Mouse (Mus musculus) kidney, embryonic 14.5 days (tissue): ENCODE results near the gene Gm49391. TPM values are rescaled to one million over a fixed set of nuclear protein-coding genes. Genes with fewer than 3 reads are reported as not detected.

ENCODE experiments used
- ATAC-seq: fragments of 200-750 bp; cut with Nextera tagmentation; 2 replicates; pipeline ENCODE4 v1.8.0; 2017; ENCODE audit warnings: moderate number of reproducible peaks, mild to moderate bottlenecking, moderate TSS enrichment, moderate library complexity; ENCODE audit not compliant: low FRiP score, low TSS enrichment
- H3K27ac ChIP-seq: fragments of 300-500 bp; sonication (generic); 2 replicates; pipeline ENCODE4 v1.5.1; 2014; ENCODE audit warnings: low read depth, mild to moderate bottlenecking, low read length, moderate library complexity, mixed read lengths
- H3K27me3 ChIP-seq: fragments of 300-500 bp; sonication (generic); 2 replicates; pipeline ENCODE4 v1.6.1; 2014; ENCODE audit warnings: mild to moderate bottlenecking, low read length; ENCODE audit not compliant: control insufficient read depth, insufficient read depth
- H3K36me3 ChIP-seq: fragments of 300-500 bp; sonication (generic); 2 replicates; pipeline ENCODE4 v1.6.1; 2014; ENCODE audit warnings: low read length, mixed read lengths; ENCODE audit not compliant: control insufficient read depth, insufficient read depth
- H3K4me1 ChIP-seq: fragments of 300-500 bp; sonication (generic); 2 replicates; pipeline ENCODE4 v1.6.1; 2014; ENCODE audit warnings: low read length, mixed read lengths; ENCODE audit not compliant: control insufficient read depth, insufficient read depth
- H3K4me2 ChIP-seq: fragments of 300-500 bp; sonication (generic); replicated peaks from 2 replicates; pipeline ENCODE4 v1.6.1; 2014; ENCODE audit warnings: low read depth, mild to moderate bottlenecking, low read length
- H3K4me3 ChIP-seq: fragments of 300-500 bp; sonication (generic); 2 replicates; pipeline ENCODE4 v1.5.1; 2014; ENCODE audit warnings: mild to moderate bottlenecking, low read length
- H3K9ac ChIP-seq: fragments of 300-500 bp; sonication (generic); 2 replicates; pipeline ENCODE4 v1.6.1; 2014; ENCODE audit warnings: low read depth, mild to moderate bottlenecking, low read length, moderate library complexity
- H3K9me3 ChIP-seq: fragments of 300-500 bp; sonication (generic); 2 replicates; pipeline ENCODE4 v1.6.1; 2016; ENCODE audit warnings: low read length; ENCODE audit not compliant: control insufficient read depth
- WGBS: fragments of 180-500 bp; shearing (Covaris S2); extraction: QIAGEN DNeasy Blood & Tissue Kit; methylation state at CpG from one replicate; pipeline ENCODE4 v1.1.7; 2014; 5-methylcytosine and 5-hydroxymethylcytosine counted together
- polyA plus RNA-seq: library from polyadenylated mRNA; unstranded; fragments of >200 nt; fragmentation: Nextera tagmentation; extraction: Ambion mirVana; gene quantifications from 2 replicates; pipeline ENCODE4 v1.2.1, GENCODE M21; 2014

Gm49391 gene
- polyA plus RNA-seq, 1 experiment from 2014 or later: 2.2 TPM

- no peak overlapping the region for H3K27ac ChIP-seq
- H3K27me3 ChIP-seq: no peaks in the 10 kb centered on the region
- no peak overlapping the region for H3K4me3 ChIP-seq
- H3K36me3 ChIP-seq: no peaks in the 10 kb centered on the region
- H3K9me3 ChIP-seq: no peaks in the 10 kb centered on the region
- no peak for ATAC-seq
- no peak overlapping the region for H3K4me2 ChIP-seq
- no peak overlapping the region for H3K9ac ChIP-seq
- H3K4me1 ChIP-seq: no peaks in the 10 kb centered on the region
These were observed 40.8 kb downstream of the Gm49391 start for GRCm38 (mm10) chr13:60895406-60896160.

GRCm38 (mm10) chr13:60892301-60892700, 44.1 kb downstream of the Gm49391 start:
- Histone ChIP-seq H3K4me3 (no peak overlapping the region), H3K9me3 (no peaks in the 10 kb centered on the region), H3K4me2 (no peak overlapping the region), H3K27me3 (no peaks in the 10 kb centered on the region), H3K4me1 (no peaks in the 10 kb centered on the region), H3K36me3 (no peaks in the 10 kb centered on the region), H3K9ac (no peak overlapping the region), H3K27ac (no peak overlapping the region)
- no peak for ATAC-seq
- WGBS: 80% methylated on average over 1 of the region's 1 CpGs

GRCm38 (mm10) chr13:60864281-60864680, 72.1 kb downstream of the Gm49391 start, which contains the start of gene 4930486L24Rik:
4930486L24Rik (minus strand) TSS chr13:60864475.
- no peaks in the 10 kb centered on the region for H3K4me1 ChIP-seq
- no peak for ATAC-seq

GRCm38 (mm10) chr13:60848241-60849120, 87.9 kb downstream of the Gm49391 start:
- no peak for ATAC-seq

More at GRCm38 (mm10) chr13:60864281-60864680, 72.1 kb downstream of the Gm49391 start, which contains the start of gene 4930486L24Rik:
- Histone ChIP-seq H3K36me3 (no peaks in the 10 kb centered on the region), H3K27ac (no peak within 1 kb of the TSS), H3K9ac (no peak within 1 kb of the TSS), H3K9me3 (no peaks in the 10 kb centered on the region), H3K4me2 (no peak within 1 kb of the TSS), H3K4me3 (no peak within 1 kb of the TSS), H3K27me3 (no peaks in the 10 kb centered on the region)
- WGBS: 76% methylated on average over 1 of the region's 1 CpGs

More at GRCm38 (mm10) chr13:60848241-60849120, 87.9 kb downstream of the Gm49391 start:
- Histone ChIP-seq H3K4me1 (no peaks in the 10 kb centered on the region), H3K27ac (no peak overlapping the region), H3K36me3 (no peaks in the 10 kb centered on the region), H3K27me3 (no peaks in the 10 kb centered on the region), H3K4me2 (no peak overlapping the region), H3K4me3 (no peak overlapping the region), H3K9ac (no peak overlapping the region), H3K9me3 (no peaks in the 10 kb centered on the region)
- 79% methylated on average over 4 of the region's 4 CpGs for WGBS

Other genes with a start within 250 kb of the Gm49391 start
- not detected in 2 replicates for gene BC051665, start 150.2 kb downstream of the Gm49391 start, polyA plus RNA-seq
- not detected in 2 replicates for gene Ctsll3, start 133.7 kb downstream of the Gm49391 start, polyA plus RNA-seq
- 0.15 TPM in 1 of 2 replicates, not detected in the other for gene 4930486L24Rik, start 72.1 kb downstream of the Gm49391 start, polyA plus RNA-seq
- gene Gm49392, start 39.7 kb downstream of the Gm49391 start, polyA plus RNA-seq: 0.23 TPM in 1 of 2 replicates, not detected in the other
- 4.4 and 5.2 TPM in 2 replicates for gene Ctla2b, start 39.1 kb downstream of the Gm49391 start, polyA plus RNA-seq
- gene Tpbpb, start 31.7 kb downstream of the Gm49391 start, polyA plus RNA-seq: not detected in 2 replicates
- 0.56 TPM in 1 of 2 replicates, not detected in the other for gene Gm49393, start 981 bp downstream of the Gm49391 start, polyA plus RNA-seq
- 28.7 and 39.2 TPM in 2 replicates for gene Ctla2a, start 54 bp upstream of the Gm49391 start, polyA plus RNA-seq
- not detected in 2 replicates for gene Tpbpa, start 5.4 kb upstream of the Gm49391 start, polyA plus RNA-seq
- gene Ctsj, start 69.4 kb upstream of the Gm49391 start, polyA plus RNA-seq: not detected in 2 replicates
- not detected in 2 replicates for gene Ctsq, start 104.1 kb upstream of the Gm49391 start, polyA plus RNA-seq
- not detected in 2 replicates for gene Ctsr, start 227.7 kb upstream of the Gm49391 start, polyA plus RNA-seq